7 mouse cellular contexts compared by ENCODE assay signal in the genomic region with DNA sequence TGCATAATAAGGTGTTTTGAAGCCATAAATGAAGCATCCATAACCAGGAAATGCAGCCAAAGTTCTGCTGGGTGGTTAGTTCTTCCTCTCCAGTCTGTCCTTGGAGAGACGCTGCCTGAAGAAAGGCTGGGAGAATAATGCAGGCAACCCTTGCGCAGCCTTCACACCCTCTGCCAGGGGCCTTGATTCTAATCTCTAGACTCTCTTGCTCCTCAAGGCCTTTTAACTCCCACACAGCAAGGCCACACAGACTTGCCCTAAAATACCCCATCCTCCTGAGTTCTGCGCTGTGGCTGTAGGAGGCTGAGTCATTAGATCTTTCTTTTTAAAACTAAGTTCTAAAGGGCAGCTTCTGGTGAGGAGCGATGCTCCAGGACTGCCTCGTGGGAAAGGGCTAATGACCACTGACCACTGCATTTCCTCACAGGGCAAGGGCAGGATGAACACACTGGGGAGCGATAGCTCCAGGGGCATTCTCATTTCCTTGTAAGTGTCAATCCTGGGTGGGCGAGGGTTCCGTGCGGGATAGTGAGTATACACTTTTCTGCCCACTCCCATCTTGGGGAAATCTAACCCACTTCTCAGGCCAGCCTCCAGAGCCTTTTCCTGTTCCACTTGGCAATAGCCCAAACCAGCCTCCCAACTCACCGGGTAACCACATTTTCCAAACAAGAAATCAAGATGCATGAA. TPM values are rescaled to one million over a fixed set of nuclear protein-coding genes. Genes with fewer than 3 reads are reported as not detected.
DNase-seq lines count a peak whose midpoint lies in the region; ATAC-seq and TF ChIP-seq lines count a peak whose summit lies in the region.

No protein-coding gene starts in this region.

- no peak for TF ChIP-seq CTCF in E14TG2a.4 (conservative IDR thresholded peaks at IDR 0.05; ENCODE audit: low read length)
- no peak for TF ChIP-seq CTCF in embryonic fibroblast, embryonic 13.5 days (IDR thresholded peaks at IDR 0.05; ENCODE audit: borderline replicate concordance, insufficient read depth, low read length)
- no peak for TF ChIP-seq CTCF in kidney, postnatal 0 days (IDR thresholded peaks at IDR 0.05; ENCODE audit: low read depth)

- H3K9ac ChIP-seq in kidney, postnatal 0 days (ENCODE audit: low read depth, low read length) = no peak overlapping the region

- H3K4me3 ChIP-seq in E14TG2a.4 (replicated peaks; ENCODE audit: low read length) = peak overlapping the region; percentile 92; the same call in 1 of the 2 replicates
- no peak overlapping the region for H3K4me3 ChIP-seq in embryonic fibroblast, embryonic 13.5 days (ENCODE audit: insufficient read depth, low read length)
- no peak overlapping the region for H3K4me3 ChIP-seq in kidney, postnatal 0 days (replicated peaks; ENCODE audit: low read depth, low read length)
- H3K4me3 ChIP-seq in myocyte = peak overlapping the region; percentile 63

- H3K36me3 ChIP-seq in E14TG2a.4 (ENCODE audit: insufficient read depth, low read length) (peaks cover 7% of the 10 kb centered on the region), myocyte (ENCODE audit: control insufficient read depth, insufficient read depth) (no peaks in the 10 kb centered on the region)
- no peaks in the 10 kb centered on the region for H3K36me3 ChIP-seq in kidney, postnatal 0 days (ENCODE audit: insufficient read depth, low read length)

- H3ac ChIP-seq in myocyte (ENCODE audit: control insufficient read depth, insufficient read length) = no peak overlapping the region

- H3K9me3 ChIP-seq in E14TG2a.4 (ENCODE audit: low read length) = peaks cover 4% of the 10 kb centered on the region; the same call in 1 of the 2 replicates
- no peaks in the 10 kb centered on the region for H3K9me3 ChIP-seq in kidney, postnatal 0 days (replicated peaks; ENCODE audit: low read length)

- H3K79me2 ChIP-seq in myocyte (ENCODE audit: control insufficient read depth, insufficient read depth) = peaks cover 32% of the 10 kb centered on the region

- H3K4me1 ChIP-seq in E14TG2a.4 (replicated peaks; ENCODE audit: low read depth, low read length) = peaks cover 62% of the 10 kb centered on the region
- peaks cover 12% of the 10 kb centered on the region for H3K4me1 ChIP-seq in embryonic fibroblast, embryonic 13.5 days (ENCODE audit: control insufficient read depth, insufficient read depth, low read length)
- H3K4me1 ChIP-seq in kidney, postnatal 0 days (replicated peaks; ENCODE audit: insufficient read depth, low read length) = peaks cover 23% of the 10 kb centered on the region

- TF ChIP-seq POLR2A in embryonic fibroblast, embryonic 13.5 days (IDR thresholded peaks at IDR 0.05; ENCODE audit: low read depth, low read length) = peak; percentile 31
- TF ChIP-seq POLR2A in myocyte (IDR thresholded peaks at IDR 0.05; ENCODE audit: insufficient read length, low read depth) = no peak

- no peak for ATAC-seq in kidney, postnatal 0 days (replicated peaks; ENCODE audit: low FRiP score, low read depth)

- peak; percentile 85 for DNase-seq in 416B (ENCODE audit: low read depth)
- DNase-seq in kidney, postnatal 0 days (ENCODE audit: low spot score) = peak; percentile 45
- DNase-seq in retina, embryonic 14.5 days (ENCODE audit: low spot score) = no peak
- DNase-seq in retina, postnatal 1 day = no peak

- no peaks in the 10 kb centered on the region for H3K27me3 ChIP-seq in E14TG2a.4 (ENCODE audit: insufficient read depth, low read length)
- no peaks in the 10 kb centered on the region for H3K27me3 ChIP-seq in kidney, postnatal 0 days (ENCODE audit: insufficient read depth, low read length)
- no peaks in the 10 kb centered on the region for H3K27me3 ChIP-seq in myocyte (ENCODE audit: control insufficient read depth, insufficient read depth, insufficient read length)

- 40% methylated on average over 10 of the region's 10 CpGs for WGBS in kidney, postnatal 0 days

- H3K4me2 ChIP-seq in kidney, postnatal 0 days (ENCODE audit: low read length) = no peak overlapping the region
- peak overlapping the region; percentile 89 for H3K4me2 ChIP-seq in myocyte (ENCODE audit: low read depth)

- peak overlapping the region; percentile 81 for H3K27ac ChIP-seq in embryonic fibroblast, embryonic 13.5 days (ENCODE audit: insufficient read depth, low read length)
- peak overlapping the region; percentile 98 for H3K27ac ChIP-seq in kidney, postnatal 0 days

TF ChIP-seq in myocyte, 11 proteins besides CTCF, POLR2A, EP300 and RAD21:
- TF ChIP-seq SRF (IDR thresholded peaks at IDR 0.05; ENCODE audit: control insufficient read depth, insufficient read length, low read depth) (no peak), USF1 (IDR thresholded peaks at IDR 0.05; ENCODE audit: low read depth) (no peak), MYOG (IDR thresholded peaks at IDR 0.05; ENCODE audit: control insufficient read depth in 1 of 3, insufficient read depth in 1 of 3, insufficient read length in 2 of 3, low read depth in 2 of 3) (no peak), MYOD1 (IDR thresholded peaks at IDR 0.05; ENCODE audit: control insufficient read depth in 1 of 3, insufficient read length in 2 of 3, low read depth in 2 of 3) (no peak), E2F4 (IDR thresholded peaks at IDR 0.05; ENCODE audit: insufficient read depth) (no peak)
TF ChIP-seq in myocyte: peak in this region for 0.

RNA-seq across cellular contexts. Expression of a gene that starts 7.6 kb away (rescaled TPM):
- polyA plus RNA-seq in embryonic fibroblast, embryonic 13.5 days (2011; ENCODE audit: insufficient read length, low read depth, missing spikeins) = 501 and 598 TPM in 2 replicates
- 383 and 402 TPM in 2 replicates for polyA plus RNA-seq in kidney, postnatal 0 days (2015; fragmentation: Nextera tagmentation; extraction: Ambion mirVana)
- polyA plus RNA-seq in myocyte (2012; fragmentation: generic; extraction: Trizol) = 138 TPM

Comparison
In these comparisons a context has a peak if more than half of its experiments do, and no peak if none do; other contexts are left out.
1. DNase-seq: peak in 416B (single experiment) and kidney, postnatal 0 days (single experiment); none in retina, embryonic 14.5 days (single experiment) and retina, postnatal 1 day (single experiment).
2. H3K4me3 ChIP-seq: peak in E14TG2a.4 (single experiment) and myocyte (single experiment); none in embryonic fibroblast, embryonic 13.5 days (single experiment) and kidney, postnatal 0 days (single experiment).